Mouse (Mus musculus) CH12.LX (cell line): ENCODE results near the gene Cdc37. TPM values are rescaled to one million over a fixed set of nuclear protein-coding genes. Genes with fewer than 3 reads are reported as not detected.

ENCODE experiments used
- DNase-seq: peaks from one replicate; pipeline ENCODE4 v3.0.0-alpha.2; 2013; ENCODE audit errors: extremely low read depth
- H3K27ac ChIP-seq: 2 replicates; pipeline ENCODE4 v1.5.1; 2012; ENCODE audit warnings: low read depth, mild to moderate bottlenecking, control low read depth, moderate library complexity; ENCODE audit not compliant: insufficient read depth
- H3K27me3 ChIP-seq: replicated peaks from 2 replicates; pipeline ENCODE3; 2012; ENCODE audit warnings: inconsistent platforms
- H3K36me3 ChIP-seq, 2 experiments: replicated peaks in 1 of 2; 2 replicates each; pipeline versions ENCODE3 to v1.6.1; 2012; ENCODE audit warnings: inconsistent platforms in 1 of 2, low read length in 1 of 2, mild to moderate bottlenecking in 1 of 2, mixed read lengths in 1 of 2, moderate library complexity in 1 of 2; ENCODE audit not compliant: control insufficient read depth in 1 of 2, insufficient read depth in 1 of 2
- H3K4me1 ChIP-seq, 2 experiments: 2 replicates each; pipeline ENCODE4 v1.6.1; 2012; ENCODE audit warnings: inconsistent platforms in 1 of 2, moderate library complexity in 1 of 2; ENCODE audit not compliant: insufficient read depth in 2 of 2, control insufficient read depth in 1 of 2
- H3K4me2 ChIP-seq: 2 replicates; pipeline ENCODE4 v1.6.1; 2012; ENCODE audit warnings: low read depth, mild to moderate bottlenecking, control low read depth; ENCODE audit not compliant: poor library complexity, insufficient read depth, severe bottlenecking
- H3K4me3 ChIP-seq, 3 experiments: fragments of 150-350 bp in 1 of 3; sonication (generic) in 1 of 3; replicated peaks in 1 of 3; 2 replicates each; pipeline versions ENCODE3 to v1.5.1; 2011 to 2012; ENCODE audit warnings: low read depth in 2 of 3, low read length in 2 of 3, mild to moderate bottlenecking in 2 of 3, moderate library complexity in 2 of 3, control low read depth in 1 of 3, improper control_type of control experiment in 1 of 3, inconsistent platforms in 1 of 3, mixed read lengths in 1 of 3; ENCODE audit not compliant: poor library complexity in 1 of 3
- H3K79me2 ChIP-seq: replicated peaks from 2 replicates; pipeline ENCODE4 v1.6.1; 2012; ENCODE audit warnings: mild to moderate bottlenecking, moderate library complexity; ENCODE audit not compliant: control insufficient read depth, poor library complexity, insufficient read depth, severe bottlenecking; ENCODE audit errors: extremely low read depth
- H3K9ac ChIP-seq: 2 replicates; pipeline ENCODE4 v1.6.1; 2012; ENCODE audit warnings: low read depth, mild to moderate bottlenecking, control low read depth, moderate library complexity; ENCODE audit not compliant: insufficient read depth
- H3K9me3 ChIP-seq: replicated peaks from 2 replicates; pipeline ENCODE3; 2012; ENCODE audit warnings: low read length, inconsistent platforms, mixed read lengths
- E2F4 ChIP-seq: IDR thresholded peaks from 2 replicates; pipeline ENCODE4 v1.6.1; 2011; ENCODE audit warnings: low read depth, low read length, improper control_type of control experiment; ENCODE audit not compliant: insufficient replicate concordance
- JUN ChIP-seq: IDR thresholded peaks from 2 replicates; pipeline ENCODE4 v1.6.1; 2011; ENCODE audit warnings: low read depth, mild to moderate bottlenecking, low read length, improper control_type of control experiment, moderate library complexity; ENCODE audit not compliant: insufficient read depth
- KAT2A ChIP-seq: IDR thresholded peaks from 2 replicates; pipeline ENCODE4 v1.6.1; 2012; ENCODE audit warnings: low read length, improper control_type of control experiment, inconsistent platforms; ENCODE audit not compliant: insufficient replicate concordance
- MAFK ChIP-seq: IDR thresholded peaks from 2 replicates; pipeline ENCODE4 v1.6.1; 2011; ENCODE audit warnings: low read length, improper control_type of control experiment; ENCODE audit not compliant: insufficient replicate concordance
- MAX ChIP-seq: IDR thresholded peaks from 2 replicates; pipeline ENCODE4 v1.6.1; 2011; ENCODE audit warnings: low read length, improper control_type of control experiment
- MEF2A ChIP-seq: IDR thresholded peaks from 2 replicates; pipeline ENCODE4 v1.6.1; 2014; ENCODE audit warnings: low read depth, mild to moderate bottlenecking, inconsistent platforms, low read length, improper control_type of control experiment, borderline replicate concordance
- MXI1 ChIP-seq: IDR thresholded peaks from 2 replicates; pipeline ENCODE4 v1.6.1; 2011; ENCODE audit warnings: mild to moderate bottlenecking, low read depth, low read length, improper control_type of control experiment
- MYC ChIP-seq: IDR thresholded peaks from 2 replicates; pipeline ENCODE4 v1.6.1; 2011; ENCODE audit warnings: low read depth, mild to moderate bottlenecking, improper control_type of control experiment, low read length
- NELFE ChIP-seq: IDR thresholded peaks from 2 replicates; pipeline ENCODE4 v1.6.1; 2011; ENCODE audit warnings: low read depth, low read length, improper control_type of control experiment
- POLR2A ChIP-seq: IDR thresholded peaks from 2 replicates; pipeline ENCODE4 v1.6.1; 2011; ENCODE audit warnings: low read depth, mild to moderate bottlenecking, improper control_type of control experiment, low read length
- POLR2AphosphoS2 ChIP-seq: IDR thresholded peaks from 2 replicates; pipeline ENCODE4 v1.6.1; 2011; ENCODE audit warnings: low read depth, low read length, improper control_type of control experiment
- RAD21 ChIP-seq: IDR thresholded peaks from 2 replicates; pipeline ENCODE4 v1.6.1; 2011; ENCODE audit warnings: low read depth, mild to moderate bottlenecking, low read length, improper control_type of control experiment, moderate library complexity
- RCOR1 ChIP-seq: conservative IDR thresholded peaks from 2 replicates; pipeline ENCODE4 v1.6.1; 2012; ENCODE audit warnings: low read depth, mild to moderate bottlenecking, inconsistent platforms, low read length, improper control_type of control experiment
- SIN3A ChIP-seq: IDR thresholded peaks from 2 replicates; pipeline ENCODE4 v1.6.1; 2012; ENCODE audit warnings: low read length, improper control_type of control experiment, inconsistent platforms
- USF1 ChIP-seq: IDR thresholded peaks from 2 replicates; pipeline ENCODE4 v1.6.1; 2014; ENCODE audit warnings: low read depth, mild to moderate bottlenecking, inconsistent platforms, low read length, improper control_type of control experiment
- USF2 ChIP-seq: conservative IDR thresholded peaks from 2 replicates; pipeline ENCODE4 v1.6.1; 2011; ENCODE audit warnings: low read depth, low read length, improper control_type of control experiment
- ZC3H11A ChIP-seq: IDR thresholded peaks from 2 replicates; pipeline ENCODE4 v1.6.1; 2012; ENCODE audit warnings: low read depth, mild to moderate bottlenecking, inconsistent platforms, low read length, improper control_type of control experiment
- ZKSCAN1 ChIP-seq: IDR thresholded peaks from 2 replicates; pipeline ENCODE4 v1.6.1; 2012; ENCODE audit warnings: low read depth, inconsistent platforms, low read length, improper control_type of control experiment, borderline replicate concordance
- ZMIZ1 ChIP-seq: IDR thresholded peaks from 2 replicates; pipeline ENCODE4 v1.6.1; 2012; ENCODE audit warnings: low read depth, mild to moderate bottlenecking, inconsistent platforms, low read length, improper control_type of control experiment
- ZNF384 ChIP-seq: IDR thresholded peaks from 2 replicates; pipeline ENCODE4 v1.6.1; 2012; ENCODE audit warnings: low read depth, low read length, improper control_type of control experiment, inconsistent platforms
- dilution Hi-C: fragments of 300-500 bp; cut with MboI; formaldehyde crosslinking; loops from 2 replicates; pipeline ENCODE4 v1.14.3; 2020; ENCODE audit warnings: low sequenced_read_pairs; ENCODE audit not compliant: extremely low pct_unique_long_range_greater_than_20kb, extremely low pct_ligation_motif_present
- in situ Hi-C: fragments of 300-500 bp; cut with MboI; formaldehyde crosslinking; loops from 3 replicates; pipeline ENCODE4 v1.14.3; 2019; ENCODE audit warnings: low sequenced_read_pairs, low pct_ligation_motif_present, low pct_unique_long_range_greater_than_20kb, mixed read lengths
- polyA plus RNA-seq: library from polyadenylated mRNA; unstranded; fragments of >175 nt; gene quantifications from 2 replicates; pipeline ENCODE4 v1.2.1, GENCODE M21; 2012; ENCODE audit warnings: low read depth; ENCODE audit not compliant: insufficient read length
- total RNA-seq, 2 experiments: library from RNA; depleted of rRNA; stranded (reverse); fragments of 300-350 nt in 1 of 2; fragments of >200 nt in 1 of 2; gene quantifications; 2 replicates each; pipeline ENCODE4 v1.2.3; 2012 to 2014

The Cdc37 gene
- total and polyA plus RNA-seq, 3 experiments: 87.2 to 447 (median 230) TPM

- no peaks in the 10 kb centered on the region for H3K27me3 ChIP-seq
- H3K4me3 ChIP-seq: no peak overlapping the region
- no peaks in the 10 kb centered on the region for H3K9me3 ChIP-seq
- peaks cover 12 to 45% of the 10 kb centered on the region in 2 experiments for H3K4me1 ChIP-seq
- TF ChIP-seq MEF2A (no peak), SIN3A (no peak), ZKSCAN1 (no peak), ZNF384 (no peak), KAT2A (no peak), POLR2AphosphoS2 (no peak), E2F4 (no peak), RCOR1 (no peak), MAFK (no peak), JUN (no peak), MAX (no peak), MYC (no peak), RAD21 (no peak), POLR2A (no peak)
- TF ChIP-seq, all 38 proteins: peak for 0
- dilution Hi-C loops (no loop called here), in situ Hi-C loops (no loop called here)
- Histone ChIP-seq H3K36me3 (peaks cover 5 to 19% of the 10 kb centered on the region in 2 experiments), H3K9ac (no peak overlapping the region), H3K27ac (no peak overlapping the region), H3K4me2 (no peak overlapping the region), H3K79me2 (peaks cover 5% of the 10 kb centered on the region)
- DNase-seq: no peak
These were observed 53.8 kb downstream of the Cdc37 start for GRCm38 (mm10) chr9:21095958-21096357.

GRCm38 (mm10) chr9:21093423-21093822, 56.4 kb downstream of the Cdc37 start:
- DNase-seq: no peak
- Histone ChIP-seq H3K4me2 (no peak overlapping the region), H3K27me3 (no peaks in the 10 kb centered on the region), H3K27ac (no peak overlapping the region), H3K79me2 (peaks cover 30% of the 10 kb centered on the region), H3K9ac (no peak overlapping the region), H3K4me3 (no peak overlapping the region), H3K36me3 (peaks cover 27 to 44% of the 10 kb centered on the region in 2 experiments), H3K9me3 (no peaks in the 10 kb centered on the region), H3K4me1 (peaks cover 16 to 46% of the 10 kb centered on the region in 2 experiments)
- dilution Hi-C loops (no loop called here), in situ Hi-C loops (loop anchor here (5.0 kb wide), 1 partner anchor 39 kb away; the partner anchor contains the start of gene Tyk2)
- TF ChIP-seq MEF2A: no peak
- TF ChIP-seq NELFE: no peak
- TF ChIP-seq ZMIZ1: no peak
- no peak for TF ChIP-seq USF1
- no peak for TF ChIP-seq MXI1
- TF ChIP-seq MAX: no peak
- TF ChIP-seq ZC3H11A: no peak
- no peak for TF ChIP-seq USF2
- TF ChIP-seq MYC: no peak
- TF ChIP-seq POLR2A: no peak
